Mouse (Mus musculus): Measurements from ENCODE around the gene Cd1d1. TPM values are rescaled to one million over a fixed set of nuclear protein-coding genes. Genes with fewer than 3 reads are reported as not detected.
"Not testable (repeated sequence)": the region's sequence is repeated elsewhere in the genome, so short reads cannot be mapped to it uniquely, and the experiment has no call there.

Gene Cd1d1
- polyA plus RNA-seq (2012; ENCODE audit: insufficient read depth, low replicate concordance): 0.87 TPM in 1 of 2 replicates, not detected in the other

- peaks cover 20% of the 10 kb centered on the region for H3K4me1 ChIP-seq
- no peaks in the 10 kb centered on the region for H3K36me3 ChIP-seq (replicated peaks; ENCODE audit: low read length)
- H3K9me3 ChIP-seq: no peaks in the 10 kb centered on the region
- TF ChIP-seq FLI1 (IDR thresholded peaks at IDR 0.05; ENCODE audit: low read length): no peak
- no peak for TF ChIP-seq GATA1 (IDR thresholded peaks at IDR 0.05; ENCODE audit: borderline replicate concordance, low read length)
- H3K27me3 ChIP-seq (replicated peaks): no peaks in the 10 kb centered on the region
- peak within 1 kb of the TSS; percentile 94 for H3K4me3 ChIP-seq (replicated peaks)
Measured at GRCm38 (mm10) chr3:86999415-86999740, at the start of gene Cd1d1. Cd1d1 (minus strand) TSS chr3:86999441.

- no peaks in the 10 kb centered on the region for H3K36me3 ChIP-seq (replicated peaks; ENCODE audit: low read length)
- no peaks in the 10 kb centered on the region for H3K9me3 ChIP-seq
- H3K4me1 ChIP-seq: peaks cover 4% of the 10 kb centered on the region
- H3K27me3 ChIP-seq (replicated peaks): no peaks in the 10 kb centered on the region
- H3K4me3 ChIP-seq (replicated peaks): no peak overlapping the region
- TF ChIP-seq FLI1 (IDR thresholded peaks at IDR 0.05; ENCODE audit: low read length) (no peak), GATA1 (IDR thresholded peaks at IDR 0.05; ENCODE audit: borderline replicate concordance, low read length) (no peak)
Measured at GRCm38 (mm10) chr3:87047801-87048200, 48.6 kb upstream of the Cd1d1 start.

GRCm38 (mm10) chr3:87041733-87042132 is 42.5 kb upstream of the Cd1d1 start:
- H3K9me3 ChIP-seq: no peaks in the 10 kb centered on the region
- peaks cover 5% of the 10 kb centered on the region for H3K27me3 ChIP-seq (replicated peaks)
- H3K4me1 ChIP-seq: no peaks in the 10 kb centered on the region
- H3K36me3 ChIP-seq (replicated peaks; ENCODE audit: low read length): no peaks in the 10 kb centered on the region
- H3K4me3 ChIP-seq (replicated peaks): no peak overlapping the region
- no peak for TF ChIP-seq GATA1 (IDR thresholded peaks at IDR 0.05; ENCODE audit: borderline replicate concordance, low read length)
- TF ChIP-seq FLI1 (IDR thresholded peaks at IDR 0.05; ENCODE audit: low read length): no peak

GRCm38 (mm10) chr3:87038500-87038899 is 39.3 kb upstream of the Cd1d1 start:
- Histone ChIP-seq H3K4me3 (replicated peaks) (no peak overlapping the region), H3K4me1 (no peaks in the 10 kb centered on the region), H3K27me3 (replicated peaks) (peaks cover 5% of the 10 kb centered on the region), H3K9me3 (no peaks in the 10 kb centered on the region), H3K36me3 (replicated peaks; ENCODE audit: low read length) (no peaks in the 10 kb centered on the region)
- TF ChIP-seq GATA1 (IDR thresholded peaks at IDR 0.05; ENCODE audit: borderline replicate concordance, low read length) (no peak), FLI1 (IDR thresholded peaks at IDR 0.05; ENCODE audit: low read length) (no peak)

GRCm38 (mm10) chr3:87034061-87034460 is 34.8 kb upstream of the Cd1d1 start:
- Histone ChIP-seq H3K27me3 (replicated peaks) (peaks cover 9% of the 10 kb centered on the region), H3K9me3 (no peaks in the 10 kb centered on the region), H3K4me1 (no peaks in the 10 kb centered on the region), H3K36me3 (replicated peaks; ENCODE audit: low read length) (no peaks in the 10 kb centered on the region), H3K4me3 (replicated peaks) (no peak overlapping the region)
- no peak for TF ChIP-seq FLI1 (IDR thresholded peaks at IDR 0.05; ENCODE audit: low read length)
- TF ChIP-seq GATA1 (IDR thresholded peaks at IDR 0.05; ENCODE audit: borderline replicate concordance, low read length): no peak

- Histone ChIP-seq H3K4me1 (no peaks in the 10 kb centered on the region), H3K4me3 (replicated peaks) (no peak overlapping the region), H3K9me3 (no peaks in the 10 kb centered on the region), H3K27me3 (replicated peaks) (peaks cover 7% of the 10 kb centered on the region), H3K36me3 (replicated peaks; ENCODE audit: low read length) (no peaks in the 10 kb centered on the region)
- TF ChIP-seq GATA1 (IDR thresholded peaks at IDR 0.05; ENCODE audit: borderline replicate concordance, low read length): no peak
- TF ChIP-seq FLI1 (IDR thresholded peaks at IDR 0.05; ENCODE audit: low read length): no peak
Measured at GRCm38 (mm10) chr3:87033357-87033756, 34.1 kb upstream of the Cd1d1 start.

- Histone ChIP-seq H3K36me3 (replicated peaks; ENCODE audit: low read length) (no peaks in the 10 kb centered on the region), H3K27me3 (replicated peaks) (peaks cover 7% of the 10 kb centered on the region), H3K9me3 (no peaks in the 10 kb centered on the region), H3K4me3 (replicated peaks) (no peak overlapping the region), H3K4me1 (no peaks in the 10 kb centered on the region)
- TF ChIP-seq FLI1 (IDR thresholded peaks at IDR 0.05; ENCODE audit: low read length) (no peak), GATA1 (IDR thresholded peaks at IDR 0.05; ENCODE audit: borderline replicate concordance, low read length) (no peak)
Measured at GRCm38 (mm10) chr3:87030855-87031254, 31.6 kb upstream of the Cd1d1 start.

GRCm38 (mm10) chr3:87017707-87018106 is 18.5 kb upstream of the Cd1d1 start:
- no peak overlapping the region for H3K4me3 ChIP-seq (replicated peaks)
- H3K9me3 ChIP-seq: no peaks in the 10 kb centered on the region
- TF ChIP-seq GATA1 (IDR thresholded peaks at IDR 0.05; ENCODE audit: borderline replicate concordance, low read length) (no peak), FLI1 (IDR thresholded peaks at IDR 0.05; ENCODE audit: low read length) (no peak)
- no peaks in the 10 kb centered on the region for H3K36me3 ChIP-seq (replicated peaks; ENCODE audit: low read length)
- no peaks in the 10 kb centered on the region for H3K4me1 ChIP-seq
- peaks cover 4% of the 10 kb centered on the region for H3K27me3 ChIP-seq (replicated peaks)

- Histone ChIP-seq H3K4me3 (replicated peaks) (no peak overlapping the region), H3K9me3 (no peaks in the 10 kb centered on the region), H3K36me3 (replicated peaks; ENCODE audit: low read length) (no peaks in the 10 kb centered on the region), H3K27me3 (replicated peaks) (peaks cover 4% of the 10 kb centered on the region), H3K4me1 (no peaks in the 10 kb centered on the region)
- TF ChIP-seq FLI1 (IDR thresholded peaks at IDR 0.05; ENCODE audit: low read length): no peak
- TF ChIP-seq GATA1 (IDR thresholded peaks at IDR 0.05; ENCODE audit: borderline replicate concordance, low read length): no peak
Measured at GRCm38 (mm10) chr3:87017001-87017400, 17.8 kb upstream of the Cd1d1 start.

- H3K4me3 ChIP-seq (replicated peaks): no peak overlapping the region
- no peaks in the 10 kb centered on the region for H3K9me3 ChIP-seq
- H3K36me3 ChIP-seq (replicated peaks; ENCODE audit: low read length): no peaks in the 10 kb centered on the region
- TF ChIP-seq FLI1 (IDR thresholded peaks at IDR 0.05; ENCODE audit: low read length): no peak
- peaks cover 4% of the 10 kb centered on the region for H3K27me3 ChIP-seq (replicated peaks)
- H3K4me1 ChIP-seq: no peaks in the 10 kb centered on the region
Measured at GRCm38 (mm10) chr3:87015931-87016330, 16.7 kb upstream of the Cd1d1 start.

- not testable (repeated sequence) for H3K4me1 ChIP-seq; H3K4me3 ChIP-seq (replicated peaks); H3K36me3 ChIP-seq (replicated peaks; ENCODE audit: low read length); H3K27me3 ChIP-seq (replicated peaks); H3K9me3 ChIP-seq
Measured at GRCm38 (mm10) chr3:87012406-87012805, 13.2 kb upstream of the Cd1d1 start.

- not testable (repeated sequence) for H3K36me3 ChIP-seq (replicated peaks; ENCODE audit: low read length); H3K27me3 ChIP-seq (replicated peaks)
Measured at GRCm38 (mm10) chr3:87008281-87008680, 9.0 kb upstream of the Cd1d1 start.

More at GRCm38 (mm10) chr3:87008281-87008680, 9.0 kb upstream of the Cd1d1 start:
- H3K4me3 ChIP-seq (replicated peaks); H3K4me1 ChIP-seq; H3K9me3 ChIP-seq: not testable (repeated sequence)

Measured in megakaryocyte, embryonic 14.5 days (primary cell).